Mouse (Mus musculus) Patski (cell line): Measurements from ENCODE around the gene Tlx2. TPM values are rescaled to one million over a fixed set of nuclear protein-coding genes. Genes with fewer than 3 reads are reported as not detected.

Experiments used
- ATAC-seq: fragments of 100-300 bp; one replicate; pipeline ENCODE4 v1.8.0; 2021
- CTCF ChIA-PET: fragments of 350-600 bp; sonication (Branson Sonifier 250); formaldehyde crosslinking; loops from one replicate; lab custom pipeline; 2022; ENCODE audit warnings: inconsistent platforms; lab: Charles Lee
- POLR2A ChIA-PET: fragments of 350-600 bp; sonication (Branson Sonifier 250); formaldehyde crosslinking; loops from one replicate; lab custom pipeline; 2022; ENCODE audit warnings: antibody characterized with exemption, inconsistent platforms; lab: Charles Lee
- DNase-seq: peaks from one replicate; pipeline ENCODE4 v3.0.0-alpha.2; 2011; ENCODE audit warnings: low read depth, low spot score
- H3K27me3 ChIP-seq: fragments of 371-371 bp; one replicate; pipeline ENCODE4 v1.5.1; 2021
- CTCF ChIP-seq: fragments of 100-300 bp; IDR thresholded peaks from one replicate; pipeline ENCODE4 v1.5.1; 2021
- in situ Hi-C: fragments of 300-500 bp; cut with MboI; formaldehyde crosslinking; loops from 3 replicates; pipeline ENCODE4 v1.11.1; 2018; ENCODE audit warnings: low pct_unique_long_range_greater_than_20kb, mixed read lengths
- polyA plus RNA-seq: library from polyadenylated mRNA; unstranded; gene quantifications from one replicate; pipeline ENCODE4 v1.2.3, GENCODE M21; 2021

Tlx2 gene
- polyA plus RNA-seq, 1 experiment from 2014 or later: 0.24 TPM

DNA sequence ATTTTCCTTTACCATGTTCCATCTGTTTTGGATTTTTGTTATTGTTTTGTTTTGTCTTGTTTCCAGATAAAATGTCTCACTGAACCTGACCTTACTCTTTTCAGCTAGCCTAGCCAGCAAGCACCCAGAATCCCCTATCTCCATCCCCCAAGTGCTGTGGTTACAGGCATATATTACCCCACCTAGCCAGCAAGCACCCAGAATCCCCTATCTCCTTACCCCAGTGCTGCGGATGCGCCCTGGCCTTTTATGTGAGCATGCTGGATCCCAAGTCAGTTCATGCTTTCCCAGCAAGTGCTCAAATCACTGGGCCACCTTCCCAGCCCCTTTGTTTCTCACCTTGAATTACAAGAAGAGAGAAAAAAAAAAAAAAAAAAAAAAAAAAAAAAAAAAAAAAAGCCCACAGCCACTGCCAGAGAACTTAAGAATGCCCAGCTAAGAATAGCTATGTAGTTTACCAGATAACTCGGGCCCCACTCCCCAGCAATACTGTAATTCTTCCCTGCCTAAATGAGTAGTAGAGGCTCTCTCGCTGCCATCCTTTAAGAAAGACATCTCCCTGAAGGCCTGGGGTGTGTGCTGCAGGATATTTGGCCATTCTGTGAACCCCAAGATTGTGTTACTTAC is 41.5 kb upstream of the Tlx2 start:
- in situ Hi-C loops: no loop called here
- POLR2A ChIA-PET: interaction anchor here (0.6 kb wide), 1 partner anchor 57 kb away, joined by 3 read pairs; the partner anchor contains the start of gene Aup1
- ATAC-seq: no peak
- no peak for DNase-seq
- CTCF ChIA-PET: no interaction called here
- H3K27me3 ChIP-seq: no peaks in the 10 kb centered on the region
- no peak for TF ChIP-seq CTCF

DNA sequence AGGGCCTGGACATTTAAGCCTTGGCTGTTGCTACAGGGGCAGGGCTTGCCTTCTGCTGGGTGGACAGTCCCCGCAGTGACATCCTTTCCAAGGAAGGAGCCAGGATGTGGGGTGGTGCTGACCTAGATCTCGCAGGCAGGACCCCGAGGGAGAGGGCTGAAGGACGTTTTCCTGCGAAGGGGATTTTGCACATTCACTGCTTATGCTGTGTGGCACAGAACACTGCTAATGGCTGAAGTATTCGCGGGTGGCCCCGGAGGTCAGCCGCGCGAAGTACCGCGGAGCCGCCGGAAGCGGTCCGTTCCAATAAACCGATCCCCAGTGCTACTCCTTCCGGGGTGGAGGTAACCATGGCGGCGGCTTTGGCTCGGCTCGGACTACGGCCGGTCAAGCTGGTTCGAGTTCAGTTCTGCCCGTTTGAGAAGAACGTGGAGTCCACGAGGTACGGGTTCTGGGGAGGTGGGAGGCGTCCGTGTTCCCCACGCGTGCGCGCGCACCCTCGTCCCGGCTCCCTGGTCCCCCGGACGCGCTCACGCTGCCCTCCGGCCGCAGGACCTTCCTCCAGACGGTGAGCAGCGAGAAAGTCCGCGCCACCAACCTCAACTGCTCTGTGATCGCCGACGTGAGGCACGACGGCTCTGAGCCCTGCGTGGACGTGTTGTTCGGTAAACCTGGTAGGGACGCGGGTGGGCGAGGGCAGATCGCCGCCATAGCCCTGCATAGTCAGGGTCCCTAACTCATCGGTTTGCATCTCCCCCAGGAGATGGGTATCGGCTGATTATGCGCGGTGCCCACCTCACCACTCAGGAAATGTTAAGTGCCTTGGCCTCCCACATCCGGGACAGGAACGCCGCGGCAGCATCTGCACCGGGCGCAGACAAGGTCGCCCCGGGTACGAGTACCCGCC is 38.9 kb upstream of the Tlx2 start, which contains the start of gene Mrpl53:
Mrpl53 (plus strand) TSS at position 279 of the 907 bp plus-strand sequence.
- POLR2A ChIA-PET: interaction anchor here (1.7 to 1.8 kb wide), 2 partner anchors 10 to 12 kb away, joined by 5 to 8 read pairs; partner anchors contain the start of gene Wbp1
- no peaks in the 10 kb centered on the region for H3K27me3 ChIP-seq
- TF ChIP-seq CTCF: no peak
- ATAC-seq (peak; percentile 49), DNase-seq (no peak)
- in situ Hi-C loops: no loop called here
- CTCF ChIA-PET: interaction anchor here (1.2 to 4.8 kb wide), 3 partner anchors 10 to 112 kb away, joined by 3 to 14 read pairs (median 4); partner anchors contain the start of genes 1700003E16Rik and Wdr54

DNA sequence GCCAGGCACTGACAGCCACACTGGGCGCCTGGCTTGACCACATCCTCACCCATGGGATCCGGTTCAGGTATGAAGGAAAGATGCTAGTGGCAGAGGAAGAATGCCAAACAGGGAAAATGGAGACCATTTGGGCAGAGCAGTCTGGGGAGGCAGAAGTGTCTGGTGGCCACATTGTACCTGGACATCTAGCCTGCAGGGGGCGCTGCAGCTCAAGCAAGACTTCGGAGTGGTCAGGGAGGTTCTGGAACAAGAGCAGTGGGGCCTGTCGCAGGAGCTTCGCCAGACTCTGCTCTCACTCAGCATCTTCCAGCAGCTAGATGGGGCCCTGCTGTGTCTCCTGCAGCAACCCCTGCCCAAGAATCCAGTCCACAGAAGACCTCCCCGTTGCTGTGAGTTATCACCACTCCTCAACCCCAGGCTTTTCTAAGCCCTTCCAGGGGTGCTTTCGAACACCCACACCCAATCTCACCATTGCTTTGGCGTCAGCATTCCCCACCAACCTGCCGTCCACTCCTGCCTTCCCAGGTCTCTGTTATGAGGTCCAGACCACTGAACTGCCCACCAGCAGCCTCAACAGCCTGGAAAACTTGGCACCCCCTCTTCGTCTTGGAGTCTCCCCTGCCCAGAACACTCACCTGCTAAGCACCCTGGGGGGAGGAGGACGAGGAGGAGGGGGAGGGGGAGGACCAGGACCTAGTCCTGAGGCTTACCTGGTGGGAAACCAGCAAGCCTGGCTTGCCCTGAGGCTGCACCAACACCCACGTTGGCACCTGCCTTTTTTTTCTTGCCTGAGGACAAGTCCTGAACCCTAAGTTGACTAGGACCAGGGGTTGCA is 37.7 kb upstream of the Tlx2 start:
- ChIA-PET CTCF (interaction anchor here (1.1 to 4.8 kb wide), 4 partner anchors 10 to 111 kb away, joined by 3 to 14 read pairs (median 4); partner anchors contain the start of genes 1700003E16Rik and Wdr54), POLR2A (interaction anchor here (1.2 kb wide), 1 partner anchor 10 kb away, joined by 3 read pairs; no protein-coding TSS in a partner anchor)
- no peaks in the 10 kb centered on the region for H3K27me3 ChIP-seq
- no peak for TF ChIP-seq CTCF
- in situ Hi-C loops: no loop called here
- peak; percentile 23 for ATAC-seq
- DNase-seq: no peak

DNA sequence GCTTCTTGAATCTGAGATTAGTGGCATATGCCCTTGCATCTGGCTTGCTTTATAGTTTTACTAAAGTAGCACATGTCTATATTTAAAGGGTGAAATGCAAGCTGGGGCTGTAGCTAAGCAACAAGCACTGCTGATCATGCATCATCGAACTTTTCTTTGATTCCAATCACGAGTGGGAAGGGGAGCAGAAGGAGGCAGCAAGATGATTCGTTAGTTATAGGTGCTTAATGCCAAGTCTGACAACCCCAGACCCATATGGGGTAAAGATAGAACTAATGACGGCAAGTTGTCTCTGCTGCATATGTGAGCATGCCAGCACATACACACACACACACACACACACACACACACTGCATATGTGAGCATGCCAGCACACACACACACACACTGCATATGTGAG is 34.1 kb upstream of the Tlx2 start:
- H3K27me3 ChIP-seq: no peaks in the 10 kb centered on the region
- ATAC-seq: no peak
- ChIA-PET POLR2A (interaction anchor here (0.6 to 2.4 kb wide), 3 partner anchors 47 to 108 kb away, joined by 3 to 5 read pairs (median 5); no protein-coding TSS in a partner anchor), CTCF (interaction anchor here (1.2 to 1.5 kb wide), 2 partner anchors 55 to 108 kb away, joined by 4 read pairs; no protein-coding TSS in a partner anchor)
- DNase-seq: no peak
- in situ Hi-C loops: loop anchor here (5.0 kb wide), 1 partner anchor 107 kb away; no protein-coding TSS in a partner anchor
- TF ChIP-seq CTCF: no peak

DNA sequence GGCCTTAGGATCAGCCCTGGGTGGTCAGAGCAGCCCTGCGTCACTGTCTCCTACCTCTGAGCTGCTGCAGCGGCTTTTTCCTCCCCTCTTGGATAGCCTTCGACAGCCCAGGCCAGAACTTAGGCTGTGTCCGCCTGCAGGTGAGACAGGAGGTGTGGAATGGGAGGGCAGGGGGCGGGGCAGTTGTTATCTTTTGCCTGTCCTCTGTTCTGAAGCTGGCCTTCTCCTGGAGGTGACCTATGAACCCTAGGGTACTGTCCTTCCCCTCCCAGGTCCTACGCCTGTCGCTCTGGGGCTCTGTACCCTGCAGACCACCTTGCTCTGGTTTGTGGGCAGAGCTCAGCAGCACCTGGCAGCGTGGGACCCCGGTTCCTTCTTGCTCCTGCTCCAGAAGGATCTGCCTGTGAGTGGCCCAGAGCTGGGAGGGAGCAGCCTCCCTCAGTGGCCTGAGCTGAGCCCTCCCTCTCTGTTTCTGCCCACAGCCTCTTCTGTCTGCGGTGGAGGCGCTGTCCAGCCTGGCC is 33.1 kb upstream of the Tlx2 start:
- POLR2A ChIA-PET: interaction anchor here (1.2 to 2.4 kb wide), 4 partner anchors 17 to 107 kb away, joined by 3 to 5 read pairs (median 4); no protein-coding TSS in a partner anchor
- in situ Hi-C loops: loop anchor here (5.0 kb wide), 1 partner anchor 106 kb away; no protein-coding TSS in a partner anchor
- ATAC-seq: no peak
- TF ChIP-seq CTCF: no peak
- no peaks in the 10 kb centered on the region for H3K27me3 ChIP-seq
- DNase-seq: no peak
- CTCF ChIA-PET: interaction anchor here (3.5 kb wide), 1 partner anchor 107 kb away, joined by 40 read pairs; no protein-coding TSS in a partner anchor

DNA sequence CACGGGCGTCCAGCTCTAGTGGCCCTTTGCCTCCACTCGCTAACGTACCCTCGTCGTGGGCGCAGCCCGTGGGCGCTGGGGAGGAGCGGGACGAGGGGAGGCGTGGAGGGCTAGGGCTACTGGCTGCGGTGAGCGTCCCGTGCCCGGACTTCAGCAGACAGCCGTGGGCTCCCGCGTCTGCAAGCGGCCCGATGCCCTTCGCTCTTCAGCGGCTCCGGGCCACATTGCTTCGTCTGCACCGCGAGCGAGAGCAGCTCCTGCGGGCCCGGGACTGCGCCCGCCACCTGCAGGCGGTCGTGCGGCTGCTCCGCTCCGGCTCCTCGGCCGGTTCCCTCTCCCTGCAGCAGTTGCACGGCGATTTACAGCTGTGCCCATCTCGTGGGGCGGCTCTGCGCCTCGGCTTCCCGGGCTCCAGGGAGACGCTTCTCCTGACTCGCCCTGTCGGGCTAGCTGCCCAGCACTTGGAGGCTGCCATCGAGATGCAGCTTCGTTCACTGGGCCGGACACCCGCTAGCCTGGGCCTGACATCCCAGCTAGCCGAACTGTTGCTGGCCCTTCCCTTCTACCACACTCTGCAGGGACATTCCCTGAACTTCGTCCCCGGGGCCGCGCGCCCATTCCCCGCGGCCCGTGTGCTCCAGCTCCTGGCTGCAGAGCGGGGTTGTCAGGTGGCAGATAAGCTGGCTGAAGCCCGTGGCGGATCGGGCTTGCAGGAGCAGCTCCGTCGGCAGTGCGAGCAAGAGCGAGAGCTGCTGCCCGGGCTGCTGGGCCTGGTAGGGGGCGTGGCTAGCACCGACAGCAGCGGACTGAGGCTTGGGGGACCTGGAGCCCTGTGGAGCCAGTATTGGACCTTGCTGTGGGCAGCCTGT is 31.8 kb upstream of the Tlx2 start:
- in situ Hi-C loops: loop anchor here (5.0 kb wide), 1 partner anchor 105 kb away; no protein-coding TSS in a partner anchor
- CTCF ChIA-PET: interaction anchor here (0.8 to 3.5 kb wide), 10 partner anchors 18 to 105 kb away, joined by 3 to 40 read pairs (median 5); partner anchors contain the start of genes Dok1 and Pcgf1
- H3K27me3 ChIP-seq: peaks cover 2% of the 10 kb centered on the region
- POLR2A ChIA-PET: interaction anchor here (1.0 to 2.4 kb wide), 5 partner anchors 18 to 105 kb away, joined by 3 to 5 read pairs (median 4); partner anchors contain the start of gene Aup1
- DNase-seq (no peak), ATAC-seq (peak; percentile 61)
- no peak for TF ChIP-seq CTCF

DNA sequence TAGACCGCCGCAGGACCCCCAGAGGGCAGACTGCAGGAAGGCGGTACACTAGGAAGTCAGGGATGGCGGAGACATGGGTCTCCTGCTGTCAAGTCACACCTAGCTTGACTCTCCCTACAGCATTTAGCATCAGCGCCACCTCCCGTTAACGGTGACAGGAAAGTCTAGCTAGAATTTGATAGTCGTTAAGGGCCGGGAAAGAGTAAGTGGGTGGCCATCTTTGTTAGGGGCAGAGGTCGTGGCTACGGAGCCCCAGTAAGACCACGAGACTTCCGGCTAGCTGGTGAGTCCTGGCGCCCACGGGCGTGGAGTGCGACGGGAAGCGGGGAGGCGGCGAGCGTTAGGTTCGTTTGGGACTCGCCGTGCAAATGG is 31.2 kb upstream of the Tlx2 start, which contains the start of the genes Ccdc142 and Gm42688:
Ccdc142 (plus strand) TSS at position 286 of the 372 bp plus-strand sequence.
Gm42688 (plus strand) TSS at position 302 of the 372 bp plus-strand sequence.
- ATAC-seq (peak; percentile 82), DNase-seq (no peak)
- ChIA-PET POLR2A (no interaction called here), CTCF (interaction anchor here (0.7 to 3.5 kb wide), 12 partner anchors 9 to 105 kb away, joined by 3 to 40 read pairs (median 4); partner anchors contain the start of genes Dok1 and Pcgf1)
- H3K27me3 ChIP-seq: peaks cover 2% of the 10 kb centered on the region
- TF ChIP-seq CTCF: no peak
- in situ Hi-C loops: loop anchor here (5.0 kb wide), 1 partner anchor 104 kb away; no protein-coding TSS in a partner anchor

DNA sequence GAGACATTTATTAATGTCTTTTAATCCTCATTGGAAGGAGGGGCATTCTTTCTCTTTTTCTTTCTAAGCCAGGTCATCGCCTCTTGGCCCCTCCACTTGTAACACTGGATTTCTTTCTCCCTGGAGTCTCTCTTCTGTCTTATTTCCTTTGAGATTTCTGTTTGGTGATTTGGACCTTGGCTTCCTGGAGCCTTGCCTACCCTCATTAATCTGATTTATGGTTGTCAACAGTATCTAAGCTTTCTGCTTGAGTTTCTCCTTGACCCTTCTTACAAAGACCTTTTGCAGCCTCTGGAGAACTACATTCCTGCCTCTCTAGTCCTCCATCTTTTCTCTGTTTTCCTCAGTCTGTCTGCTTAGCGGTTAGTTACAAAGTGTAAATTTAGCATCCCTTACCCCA is 28.3 kb upstream of the Tlx2 start:
- DNase-seq: no peak

More for the DNA sequence above, 28.3 kb upstream of the Tlx2 start:
- POLR2A ChIA-PET: interaction anchor here (0.6 to 1.3 kb wide), 3 partner anchors 20 to 162 kb away, joined by 3 to 6 read pairs (median 4); no protein-coding TSS in a partner anchor
- CTCF ChIA-PET: interaction anchor here (1.7 kb wide), 1 partner anchor 102 kb away, joined by 4 read pairs; no protein-coding TSS in a partner anchor
- in situ Hi-C loops: no loop called here
- no peak for ATAC-seq
- TF ChIP-seq CTCF: no peak
- H3K27me3 ChIP-seq: peaks cover 9% of the 10 kb centered on the region
